Mouse (Mus musculus) heart, postnatal 0 days (tissue): ENCODE measurements around the gene Prom2. TPM values are rescaled to one million over a fixed set of nuclear protein-coding genes. Genes with fewer than 3 reads are reported as not detected.

Experiments used
- ATAC-seq: fragments of 200-750 bp; cut with Nextera tagmentation; 2 replicates; pipeline ENCODE4 v1.8.0; 2017; ENCODE audit warnings: low read depth, moderate number of reproducible peaks, moderate library complexity; ENCODE audit not compliant: insufficient read depth
- DNase-seq: peaks from one replicate; pipeline ENCODE4 v3.0.0-alpha.2; 2016; ENCODE audit warnings: low spot score
- H3K27ac ChIP-seq: fragments of 300-500 bp; sonication (generic); 2 replicates; pipeline ENCODE4 v1.5.1; 2014; ENCODE audit warnings: low read depth, mild to moderate bottlenecking
- H3K27me3 ChIP-seq: fragments of 300-500 bp; sonication (generic); 2 replicates; pipeline ENCODE4 v1.6.1; 2014; ENCODE audit warnings: low read length, mixed read lengths; ENCODE audit not compliant: control insufficient read depth, insufficient read depth
- H3K36me3 ChIP-seq: fragments of 300-500 bp; sonication (generic); replicated peaks from 2 replicates; pipeline ENCODE4 v1.6.1; 2014; ENCODE audit warnings: low read length, mixed read lengths; ENCODE audit not compliant: control insufficient read depth, insufficient read depth
- H3K4me1 ChIP-seq: fragments of 300-500 bp; sonication (generic); 2 replicates; pipeline ENCODE4 v1.6.1; 2014; ENCODE audit warnings: antibody characterized with exemption; ENCODE audit not compliant: control insufficient read depth, insufficient read depth
- H3K4me2 ChIP-seq: fragments of 300-500 bp; sonication (generic); 2 replicates; pipeline ENCODE4 v1.6.1; 2014; ENCODE audit warnings: low read depth, mild to moderate bottlenecking, low read length, moderate library complexity
- H3K4me3 ChIP-seq: fragments of 300-500 bp; sonication (generic); 2 replicates; pipeline ENCODE4 v1.5.1; 2014; ENCODE audit warnings: low read depth, low read length
- H3K9ac ChIP-seq: fragments of 300-500 bp; sonication (generic); replicated peaks from 2 replicates; pipeline ENCODE4 v1.6.1; 2014; ENCODE audit warnings: low read depth, low read length, mixed read lengths
- H3K9me3 ChIP-seq: fragments of 300-500 bp; sonication (generic); replicated peaks from 2 replicates; pipeline ENCODE4 v1.6.1; 2016; ENCODE audit warnings: low read length; ENCODE audit not compliant: control insufficient read depth
- CTCF ChIP-seq: IDR thresholded peaks from 2 replicates; pipeline ENCODE4 v1.5.1; 2016; ENCODE audit warnings: antibody characterized with exemption, control low read depth, low read depth
- EP300 ChIP-seq: IDR thresholded peaks from 2 replicates; pipeline ENCODE4 v1.6.1; 2016; ENCODE audit warnings: antibody characterized with exemption, low read depth
- WGBS: fragments of 180-500 bp; shearing (Covaris S2); extraction: QIAGEN DNeasy Blood & Tissue Kit; methylation state at CpG from one replicate; pipeline ENCODE4 v1.1.7; 2014; 5-methylcytosine and 5-hydroxymethylcytosine counted together
- polyA plus RNA-seq: library from polyadenylated mRNA; unstranded; fragments of >200 nt; fragmentation: Nextera tagmentation; extraction: Ambion mirVana; gene quantifications from 2 replicates; pipeline ENCODE4 v1.2.1, GENCODE M21; 2015
- total RNA-seq: library from RNA; depleted of rRNA; stranded (reverse); fragments of >200 nt; gene quantifications from 2 replicates; pipeline ENCODE4 v1.2.3, GENCODE M21; 2014; ENCODE audit warnings: low replicate concordance

Gene Prom2
- total and polyA plus RNA-seq, 2 experiments from 2014 or later = 0.03 to 6.0 TPM

- Histone ChIP-seq H3K9ac (no peak overlapping the region), H3K4me1 (0 out of 2 replicates have a peak, but pooled peaks cover 5% of the 10 kb centered on the region), H3K36me3 (no peaks in the 10 kb centered on the region), H3K4me3 (no peak overlapping the region), H3K27me3 (peaks cover 15% of the 10 kb centered on the region), H3K9me3 (no peaks in the 10 kb centered on the region), H3K4me2 (no peak overlapping the region), H3K27ac (no peak overlapping the region)
- no peak for DNase-seq
- no peak for ATAC-seq
- 69% methylated on average over 3 of the region's 3 CpGs for WGBS
- TF ChIP-seq CTCF = no peak
- no peak for TF ChIP-seq EP300
Measured at GRCm38 (mm10) chr2:127518831-127519230, 22.4 kb downstream of the Prom2 start.

GRCm38 (mm10) chr2:127518273-127518672 is 23.0 kb downstream of the Prom2 start:
- no peak for ATAC-seq
- Histone ChIP-seq H3K9ac (no peak overlapping the region), H3K27me3 (peaks cover 15% of the 10 kb centered on the region), H3K9me3 (no peaks in the 10 kb centered on the region), H3K4me3 (no peak overlapping the region), H3K36me3 (no peaks in the 10 kb centered on the region), H3K4me1 (0 out of 2 replicates have a peak, but pooled peaks cover 5% of the 10 kb centered on the region), H3K27ac (no peak overlapping the region), H3K4me2 (no peak overlapping the region)
- WGBS = 39% methylated on average over 3 of the region's 3 CpGs
- no peak for DNase-seq
- TF ChIP-seq CTCF (no peak), EP300 (no peak)

GRCm38 (mm10) chr2:127517081-127517480 is 24.2 kb downstream of the Prom2 start:
- Histone ChIP-seq H3K4me1 (0 out of 2 replicates have a peak, but pooled peaks cover 5% of the 10 kb centered on the region), H3K27ac (no peak overlapping the region), H3K9me3 (no peaks in the 10 kb centered on the region), H3K36me3 (no peaks in the 10 kb centered on the region), H3K4me3 (no peak overlapping the region), H3K4me2 (no peak overlapping the region), H3K27me3 (peaks cover 9% of the 10 kb centered on the region), H3K9ac (no peak overlapping the region)
- no peak for ATAC-seq
- no peak for TF ChIP-seq CTCF
- no peak for TF ChIP-seq EP300
- DNase-seq = no peak
- WGBS = 73% methylated on average over 8 of the region's 8 CpGs

GRCm38 (mm10) chr2:127514380-127515124 is 26.7 kb downstream of the Prom2 start:
- TF ChIP-seq CTCF (no peak), EP300 (no peak)
- no peaks in the 10 kb centered on the region for H3K36me3 ChIP-seq
- H3K4me1 ChIP-seq = no peaks in the 10 kb centered on the region
- DNase-seq (no peak), ATAC-seq (no peak)
- H3K4me3 ChIP-seq = no peak overlapping the region
- H3K4me2 ChIP-seq = no peak overlapping the region
- H3K27ac ChIP-seq = no peak overlapping the region
- H3K9ac ChIP-seq = no peak overlapping the region
- WGBS = 76% methylated on average over 9 of the region's 9 CpGs
- H3K27me3 ChIP-seq = 0 out of 2 replicates have a peak, but pooled peaks cover 6% of the 10 kb centered on the region
- no peaks in the 10 kb centered on the region for H3K9me3 ChIP-seq

GRCm38 (mm10) chr2:127513244-127513643 is 28.0 kb downstream of the Prom2 start:
- Histone ChIP-seq H3K4me3 (no peak overlapping the region), H3K27ac (no peak overlapping the region), H3K27me3 (0 out of 2 replicates have a peak, but pooled peaks cover 6% of the 10 kb centered on the region), H3K4me2 (no peak overlapping the region), H3K9me3 (no peaks in the 10 kb centered on the region), H3K9ac (no peak overlapping the region), H3K36me3 (no peaks in the 10 kb centered on the region), H3K4me1 (no peaks in the 10 kb centered on the region)
- no peak for DNase-seq
- WGBS = 58% methylated on average over 3 of the region's 3 CpGs
- no peak for TF ChIP-seq CTCF
- no peak for ATAC-seq

- no peak overlapping the region for H3K27ac ChIP-seq
- no peaks in the 10 kb centered on the region for H3K36me3 ChIP-seq
- H3K4me3 ChIP-seq = no peak overlapping the region
- no peaks in the 10 kb centered on the region for H3K9me3 ChIP-seq
- H3K27me3 ChIP-seq = peaks cover 12% of the 10 kb centered on the region; the same call in 1 of the 2 replicates
- H3K4me1 ChIP-seq = no peaks in the 10 kb centered on the region
- no peak for ATAC-seq
- H3K9ac ChIP-seq = no peak overlapping the region
- no peak overlapping the region for H3K4me2 ChIP-seq
- WGBS = 36% methylated on average over 4 of the region's 4 CpGs
- DNase-seq = no peak
- no peak for TF ChIP-seq CTCF
Measured at GRCm38 (mm10) chr2:127511426-127511825, 29.8 kb downstream of the Prom2 start.
